Mouse (Mus musculus) kidney, adult 9 months (tissue): ENCODE measurements around the gene Nle1.
"Not testable (repeated sequence)": the region's sequence is repeated elsewhere in the genome, so short reads cannot be mapped to it uniquely, and the experiment has no call there.

ENCODE experiments used
- DNase-seq: peaks from one replicate; pipeline ENCODE4 v3.0.0; 2022

Gene Nle1

GRCm38 (mm10) chr11:82907651-82908607 is at the start of gene Nle1:
Gene Nle1 (minus strand): TSS chr11:82908411.
- DNase-seq: peak; percentile 89

- no peak for DNase-seq
Observed at GRCm38 (mm10) chr11:82956925-82957324, 48.7 kb upstream of the Nle1 start.

- no peak for DNase-seq
Observed at GRCm38 (mm10) chr11:82954631-82955030, 46.4 kb upstream of the Nle1 start.

- peak; percentile 23 for DNase-seq
Observed at GRCm38 (mm10) chr11:82952612-82953542, 44.7 kb upstream of the Nle1 start.

GRCm38 (mm10) chr11:82951865-82952611 is 43.8 kb upstream of the Nle1 start:
- DNase-seq: peak; percentile 77

GRCm38 (mm10) chr11:82950736-82951481 is 42.7 kb upstream of the Nle1 start, which contains the start of gene Slfn5:
Gene Slfn5 (plus strand): TSS chr11:82951349.
- peak; percentile 71 for DNase-seq

- DNase-seq: peak; percentile 68
Observed at GRCm38 (mm10) chr11:82949036-82949435, 40.8 kb upstream of the Nle1 start.

GRCm38 (mm10) chr11:82947457-82947856 is 39.2 kb upstream of the Nle1 start:
- no peak for DNase-seq

- DNase-seq: no peak
Observed at GRCm38 (mm10) chr11:82945636-82946035, 37.4 kb upstream of the Nle1 start.

GRCm38 (mm10) chr11:82943336-82943735 is 35.1 kb upstream of the Nle1 start:
- DNase-seq: no peak

- no peak for DNase-seq
Observed at GRCm38 (mm10) chr11:82933186-82933585, 25.0 kb upstream of the Nle1 start.

GRCm38 (mm10) chr11:82931671-82932450 is 23.6 kb upstream of the Nle1 start:
- not testable (repeated sequence) for DNase-seq

GRCm38 (mm10) chr11:82931161-82931560 is 22.9 kb upstream of the Nle1 start:
- not testable (repeated sequence) for DNase-seq

- not testable (repeated sequence) for DNase-seq
Observed at GRCm38 (mm10) chr11:82930391-82930955, 22.3 kb upstream of the Nle1 start.

- no peak for DNase-seq
Observed at GRCm38 (mm10) chr11:82929633-82929950, 21.4 kb upstream of the Nle1 start.

GRCm38 (mm10) chr11:82928897-82929632 is 20.9 kb upstream of the Nle1 start:
- DNase-seq: no peak

GRCm38 (mm10) chr11:82923910-82924309 is 15.7 kb upstream of the Nle1 start:
- DNase-seq: not testable (repeated sequence)

- DNase-seq: no peak
Observed at GRCm38 (mm10) chr11:82921691-82922090, 13.5 kb upstream of the Nle1 start.

GRCm38 (mm10) chr11:82920768-82921167 is 12.6 kb upstream of the Nle1 start:
- no peak for DNase-seq
